Mouse (Mus musculus): Measurements from ENCODE around the gene Cux1.
"Not testable (repeated sequence)": the region's sequence is repeated elsewhere in the genome, so short reads cannot be mapped to it uniquely, and the experiment has no call there.

Gene Cux1

GRCm38 (mm10) chr5:136475161-136475560 lies 92.1 kb downstream of the Cux1 start:
- DNase-seq (ENCODE audit: low spot score in 2 of 2): no peak

GRCm38 (mm10) chr5:136474086-136474485 lies 93.2 kb downstream of the Cux1 start:
- DNase-seq (ENCODE audit: low spot score in 2 of 2): no peak

- no peak for DNase-seq (ENCODE audit: low spot score in 2 of 2)
Observed at GRCm38 (mm10) chr5:136473337-136473736, 94.0 kb downstream of the Cux1 start.

- no peak for DNase-seq (ENCODE audit: low spot score in 2 of 2)
Observed at GRCm38 (mm10) chr5:136472846-136473245, 94.4 kb downstream of the Cux1 start.

- not testable (repeated sequence) for DNase-seq (ENCODE audit: low spot score in 2 of 2)
Observed at GRCm38 (mm10) chr5:136470985-136471735, 96.1 kb downstream of the Cux1 start.

- DNase-seq (ENCODE audit: low spot score in 2 of 2): no peak
Observed at GRCm38 (mm10) chr5:136469301-136469700, 98.0 kb downstream of the Cux1 start.

GRCm38 (mm10) chr5:136467360-136467999 lies 99.8 kb downstream of the Cux1 start:
- DNase-seq (ENCODE audit: low spot score in 2 of 2): peak in 1 of 2 experiments; percentile 35

- no peak for DNase-seq (ENCODE audit: low spot score in 2 of 2)
Observed at GRCm38 (mm10) chr5:136465770-136466406, 101.4 kb downstream of the Cux1 start.

- DNase-seq (ENCODE audit: low spot score in 2 of 2): no peak
Observed at GRCm38 (mm10) chr5:136465366-136465765, 101.9 kb downstream of the Cux1 start.

- DNase-seq (ENCODE audit: low spot score in 2 of 2): no peak
Observed at GRCm38 (mm10) chr5:136464849-136465248, 102.4 kb downstream of the Cux1 start.

- no peak for DNase-seq (ENCODE audit: low spot score in 2 of 2)
Observed at GRCm38 (mm10) chr5:136464128-136464527, 103.2 kb downstream of the Cux1 start.

- peak in 1 of 2 experiments; percentile 51 for DNase-seq (ENCODE audit: low spot score in 2 of 2)
Observed at GRCm38 (mm10) chr5:136462613-136463012, 104.7 kb downstream of the Cux1 start.

- DNase-seq (ENCODE audit: low spot score in 2 of 2): no peak
Observed at GRCm38 (mm10) chr5:136459901-136460300, 107.4 kb downstream of the Cux1 start.

GRCm38 (mm10) chr5:136458893-136459499 lies 108.3 kb downstream of the Cux1 start:
- no peak for DNase-seq (ENCODE audit: low spot score in 2 of 2)

GRCm38 (mm10) chr5:136458102-136458863 lies 109.0 kb downstream of the Cux1 start:
- DNase-seq (ENCODE audit: low spot score in 2 of 2): no peak

- DNase-seq (ENCODE audit: low spot score in 2 of 2): no peak
Observed at GRCm38 (mm10) chr5:136456395-136456794, 110.9 kb downstream of the Cux1 start.

GRCm38 (mm10) chr5:136452681-136453080 lies 114.6 kb downstream of the Cux1 start:
- DNase-seq (ENCODE audit: low spot score in 2 of 2): no peak

GRCm38 (mm10) chr5:136449801-136450200 lies 117.5 kb downstream of the Cux1 start:
- DNase-seq (ENCODE audit: low spot score in 2 of 2): no peak

- no peak for DNase-seq (ENCODE audit: low spot score in 2 of 2)
Observed at GRCm38 (mm10) chr5:136445967-136446366, 121.3 kb downstream of the Cux1 start.

- no peak for DNase-seq (ENCODE audit: low spot score in 2 of 2)
Observed at GRCm38 (mm10) chr5:136442238-136443187, 124.8 kb downstream of the Cux1 start.
